In the genomic region with DNA sequence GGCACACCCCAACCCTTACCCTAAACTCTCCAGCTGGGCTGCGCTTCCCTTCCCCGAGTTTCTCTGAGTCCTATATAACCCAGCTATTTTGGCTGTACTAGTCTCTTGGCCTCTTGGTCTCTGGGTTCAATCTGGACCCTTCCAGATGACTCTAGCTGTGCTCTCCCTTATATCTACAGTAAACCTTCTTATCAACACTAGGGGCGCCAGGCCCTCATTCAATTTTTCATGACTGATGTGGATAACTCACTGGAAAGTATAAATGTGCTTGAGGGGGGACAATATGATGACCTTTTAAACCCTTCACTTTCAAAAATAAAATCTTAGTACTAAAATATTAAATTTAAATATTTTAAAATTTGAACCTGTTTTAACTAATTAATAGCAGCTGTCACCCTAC, we compare ENCODE assay signal across 10 mouse cellular contexts. TPM values are rescaled to one million over a fixed set of nuclear protein-coding genes. Genes with fewer than 3 reads are reported as not detected.
DNase-seq lines count a peak whose midpoint lies in the region; ATAC-seq and TF ChIP-seq lines count a peak whose summit lies in the region.
"Had no signal": no experiment of that assay in that cellular context is flagged by ENCODE, and none has a peak within 500 bp of the region (broad histone marks: within the 10 kb centered on the region; RNA-seq: fewer than 3 reads in every experiment).

No protein-coding gene starts in this region.

- H3K9ac ChIP-seq in embryonic facial prominence, embryonic 11.5 days (replicated peaks; ENCODE audit: low read length): no peak overlapping the region
- no peak overlapping the region for H3K9ac ChIP-seq in CH12.LX (ENCODE audit: insufficient read depth, low read depth)

- dilution Hi-C loops in CH12.LX (cut with MboI; ENCODE audit: extremely low pct_ligation_motif_present, extremely low pct_unique_long_range_greater_than_20kb, low sequenced_read_pairs): no loop called here

- TF ChIP-seq POLR2A in CH12.LX (IDR thresholded peaks at IDR 0.05; ENCODE audit: low read depth, low read length): no peak

- H3K9me3 ChIP-seq in embryonic facial prominence, embryonic 11.5 days (replicated peaks; ENCODE audit: control insufficient read depth, low read length): no peaks in the 10 kb centered on the region
- no peaks in the 10 kb centered on the region for H3K9me3 ChIP-seq in embryonic facial prominence, embryonic 10.5 days
- H3K9me3 ChIP-seq in CH12.LX (replicated peaks; ENCODE audit: low read length): no peaks in the 10 kb centered on the region

- H3K4me3 ChIP-seq in embryonic facial prominence, embryonic 11.5 days (ENCODE audit: low read depth, low read length): no peak overlapping the region
- no peak overlapping the region for H3K4me3 ChIP-seq in embryonic facial prominence, embryonic 10.5 days
- H3K4me3 ChIP-seq in left cerebral cortex, adult 2 months: no peak overlapping the region
- H3K4me3 ChIP-seq in CH12.LX (replicated peaks in 1 of 3; ENCODE audit: low read depth in 2 of 3, low read length in 2 of 3, poor library complexity in 1 of 3): no peak overlapping the region

- peak; percentile 55 for TF ChIP-seq CTCF in left cerebral cortex, adult 2 months (IDR thresholded peaks at IDR 0.05)
- TF ChIP-seq CTCF in CH12.LX (conservative IDR thresholded peaks at IDR 0.05 in 1 of 2, IDR thresholded peaks at IDR 0.05 in 1 of 2; ENCODE audit: low read depth in 2 of 2, low read length in 2 of 2): peak; percentile 23 to 67; a peak in 2 of 4 replicates

- no peaks in the 10 kb centered on the region; the same call in 1 of the 2 replicates for H3K4me1 ChIP-seq in embryonic facial prominence, embryonic 11.5 days (ENCODE audit: control insufficient read depth, insufficient read depth, low read length)
- H3K4me1 ChIP-seq in embryonic facial prominence, embryonic 10.5 days: peaks cover 82% of the 10 kb centered on the region
- peaks cover 20 to 57% of the 10 kb centered on the region in 2 experiments for H3K4me1 ChIP-seq in CH12.LX (ENCODE audit: control insufficient read depth in 1 of 2, insufficient read depth in 2 of 2)

- ATAC-seq in embryonic facial prominence, embryonic 11.5 days (replicated peaks; ENCODE audit: insufficient number of reproducible peaks, low FRiP score, low TSS enrichment, low read depth): no peak
- peak; percentile 60 for ATAC-seq in megakaryocyte progenitor cell, adult 5-6 weeks (replicated peaks; ENCODE audit: poor library complexity)

- no peaks in the 10 kb centered on the region for H3K27me3 ChIP-seq in embryonic facial prominence, embryonic 11.5 days (ENCODE audit: control insufficient read depth, insufficient read depth, low read length)
- H3K27me3 ChIP-seq in embryonic facial prominence, embryonic 10.5 days (replicated peaks; ENCODE audit: low read depth, poor library complexity, severe bottlenecking): no peaks in the 10 kb centered on the region
- no peaks in the 10 kb centered on the region for H3K27me3 ChIP-seq in CH12.LX (replicated peaks)

- no peak overlapping the region for H3K4me2 ChIP-seq in embryonic facial prominence, embryonic 11.5 days (ENCODE audit: low read depth, low read length)
- no peak overlapping the region for H3K4me2 ChIP-seq in CH12.LX (ENCODE audit: insufficient read depth, low read depth, poor library complexity, severe bottlenecking)

- peak; percentile 33 for DNase-seq in embryonic facial prominence, embryonic 11.5 days (ENCODE audit: low spot score)
- no peak for DNase-seq in embryonic facial prominence, embryonic 10.5 days (ENCODE audit: low spot score)
- no peak for DNase-seq in left cerebral cortex, adult 2 months (ENCODE audit: extremely low spot score in 1 of 2, low spot score in 2 of 2)
- no peak for DNase-seq in left cerebral cortex, postnatal 14 days (ENCODE audit: low spot score in 2 of 2)
- no peak for DNase-seq in CH12.LX (ENCODE audit: extremely low read depth)
- DNase-seq in ovary, postnatal 14 days (ENCODE audit: low spot score): no peak
- DNase-seq in left cerebral cortex, postnatal 4 days: no peak
- DNase-seq: cerebellum, adult 8-10 months had no signal

- 69% methylated on average over 3 of the region's 3 CpGs for WGBS in embryonic facial prominence, embryonic 11.5 days
- 76% methylated on average over 3 of the region's 3 CpGs for WGBS in embryonic facial prominence, embryonic 10.5 days

- H3K36me3 ChIP-seq in embryonic facial prominence, embryonic 11.5 days (replicated peaks; ENCODE audit: control insufficient read depth, insufficient read depth, low read depth, low read length): no peaks in the 10 kb centered on the region
- H3K36me3 ChIP-seq in embryonic facial prominence, embryonic 10.5 days (replicated peaks): 0 out of 2 replicates have a peak, but pooled peaks cover 9% of the 10 kb centered on the region
- H3K36me3 ChIP-seq in CH12.LX (replicated peaks in 1 of 2; ENCODE audit: control insufficient read depth in 1 of 2, insufficient read depth in 1 of 2, low read length in 1 of 2): peaks cover 0 to 11% of the 10 kb centered on the region in 2 experiments

- TF ChIP-seq EP300 in CH12.LX (IDR thresholded peaks at IDR 0.05; ENCODE audit: low read length): no peak

- intact Hi-C loops in left cerebral cortex, adult 2 months (cut with DNase I): no loop called here
- intact Hi-C loops in left cerebral cortex, postnatal 14 days (cut with DNase I): no loop called here
- intact Hi-C loops in left cerebral cortex, postnatal 4 days (cut with DNase I): no loop called here

- in situ Hi-C loops in CH12.LX (cut with MboI; ENCODE audit: low pct_ligation_motif_present, low pct_unique_long_range_greater_than_20kb, low sequenced_read_pairs): loop anchor here (25.0 kb wide), 1 partner anchor 334 kb away; a partner anchor contains a TSS

- H3K27ac ChIP-seq in embryonic facial prominence, embryonic 11.5 days (replicated peaks; ENCODE audit: low read depth, low read length): no peak overlapping the region
- no peak overlapping the region for H3K27ac ChIP-seq in embryonic facial prominence, embryonic 10.5 days (replicated peaks)
- no peak overlapping the region for H3K27ac ChIP-seq in left cerebral cortex, adult 2 months
- H3K27ac ChIP-seq in CH12.LX (ENCODE audit: insufficient read depth, low read depth): no peak overlapping the region
- H3K27ac ChIP-seq: macrophage had no signal

- 0 out of 2 replicates have a peak, but pooled peaks cover 3% of the 10 kb centered on the region for H3K79me2 ChIP-seq in CH12.LX (replicated peaks; ENCODE audit: control insufficient read depth, extremely low read depth, insufficient read depth, poor library complexity, severe bottlenecking)

- TF ChIP-seq RAD21 in CH12.LX (IDR thresholded peaks at IDR 0.05; ENCODE audit: low read depth, low read length): peak; percentile 68

TF ChIP-seq in CH12.LX, 34 proteins besides CTCF, POLR2A, EP300 and RAD21:
- peak; percentile 45; the same call in 1 of the 2 replicates for TF ChIP-seq SMC3 (IDR thresholded peaks at IDR 0.05; ENCODE audit: low read depth, low read length)
- no peak for TF ChIP-seq USF1 (IDR thresholded peaks at IDR 0.05; ENCODE audit: low read depth, low read length)
- TF ChIP-seq MAZ (IDR thresholded peaks at IDR 0.05; ENCODE audit: low read depth, low read length): no peak
- no peak for TF ChIP-seq SIN3A (IDR thresholded peaks at IDR 0.05; ENCODE audit: low read length)
- TF ChIP-seq RCOR1 (conservative IDR thresholded peaks at IDR 0.05; ENCODE audit: low read depth, low read length): no peak
TF ChIP-seq in CH12.LX: peak in this region for 1.

RNA-seq across cellular contexts. Expression of a gene that starts 18.1 kb away (rescaled TPM):
- polyA plus RNA-seq in embryonic facial prominence, embryonic 11.5 days (2014; fragmentation: Nextera tagmentation; extraction: Ambion mirVana): 10.1 and 11.0 TPM in 2 replicates
- polyA plus RNA-seq in embryonic facial prominence, embryonic 10.5 days (2016; fragmentation: Nextera tagmentation; extraction: Ambion mirVana): 7.5 and 8.1 TPM in 2 replicates
- 10 to 100 TPM; 36.2 to 36.8 TPM for total RNA-seq in left cerebral cortex, adult 2 months (2021)
- total RNA-seq in left cerebral cortex, postnatal 14 days (2021): 10 to 100 TPM; 28.1 to 28.6 TPM
- total RNA-seq in CH12.LX (2012; rRNA removed): 6.3 and 6.7 TPM in 2 replicates
- 1.4 and 2.3 TPM in 2 replicates for total RNA-seq in CH12.LX (2014; rRNA removed)
- 12.2 and 14.2 TPM in 2 replicates for polyA plus RNA-seq in CH12.LX (2012; ENCODE audit: insufficient read length, low read depth)
- 21.6 and 22.1 TPM in 2 replicates for total RNA-seq in megakaryocyte progenitor cell, adult 5-6 weeks (2015)
- 7.5 and 9.1 TPM in 2 replicates for total RNA-seq in megakaryocyte progenitor cell, adult 5-6 weeks (2017)
- total RNA-seq in left cerebral cortex, postnatal 4 days (2021): 10 to 100 TPM; 36.3 to 37.0 TPM
